Mouse (Mus musculus): ENCODE data around the gene Olfr1020. TPM values are rescaled to one million over a fixed set of nuclear protein-coding genes. Genes with fewer than 3 reads are reported as not detected.

The Olfr1020 gene
- polyA plus RNA-seq (2014; fragmentation: Nextera tagmentation; extraction: Ambion mirVana) = not detected in 2 replicates

- Histone ChIP-seq H3K27ac (replicated peaks; ENCODE audit: low read depth, low read length) (no peak within 1 kb of the TSS), H3K4me3 (ENCODE audit: low read depth, low read length) (no peak within 1 kb of the TSS), H3K36me3 (ENCODE audit: control insufficient read depth, insufficient read depth, low read length) (no peaks in the 10 kb centered on the region), H3K4me1 (ENCODE audit: control insufficient read depth, insufficient read depth, low read length) (no peaks in the 10 kb centered on the region), H3K9me3 (ENCODE audit: control insufficient read depth, low read length) (no peaks in the 10 kb centered on the region), H3K9ac (ENCODE audit: low read length) (no peak within 1 kb of the TSS), H3K27me3 (ENCODE audit: control insufficient read depth, insufficient read depth, low read length) (no peaks in the 10 kb centered on the region), H3K4me2 (ENCODE audit: low read depth, severe bottlenecking) (no peak within 1 kb of the TSS)
- DNase-seq (ENCODE audit: low spot score) (no peak), ATAC-seq (ENCODE audit: insufficient number of reproducible peaks, low FRiP score, low TSS enrichment, low read depth) (no peak)
- WGBS = 88% methylated on average over 1 of the region's 1 CpGs
These were observed at the start of gene Olfr1020 for GRCm38 (mm10) chr2:85846730-85847129. TSS of gene Olfr1020 (plus strand) at chr2:85847030.

GRCm38 (mm10) chr2:85802444-85802843, 44.4 kb upstream of the Olfr1020 start, which contains the start of gene Olfr1016:
TSS of gene Olfr1016 (minus strand) at chr2:85802544.
- Histone ChIP-seq H3K4me1 (ENCODE audit: control insufficient read depth, insufficient read depth, low read length) (no peaks in the 10 kb centered on the region), H3K9me3 (ENCODE audit: control insufficient read depth, low read length) (no peaks in the 10 kb centered on the region), H3K4me2 (ENCODE audit: low read depth, severe bottlenecking) (no peak within 1 kb of the TSS), H3K4me3 (ENCODE audit: low read depth, low read length) (no peak within 1 kb of the TSS), H3K27ac (replicated peaks; ENCODE audit: low read depth, low read length) (no peak within 1 kb of the TSS), H3K36me3 (ENCODE audit: control insufficient read depth, insufficient read depth, low read length) (no peaks in the 10 kb centered on the region), H3K27me3 (ENCODE audit: control insufficient read depth, insufficient read depth, low read length) (no peaks in the 10 kb centered on the region), H3K9ac (ENCODE audit: low read length) (no peak within 1 kb of the TSS)
- ATAC-seq (ENCODE audit: insufficient number of reproducible peaks, low FRiP score, low TSS enrichment, low read depth) (no peak), DNase-seq (ENCODE audit: low spot score) (no peak)
- whole genome bisulfite sequencing = 86% methylated on average over 2 of the region's 2 CpGs

- WGBS = 61% methylated on average over 4 of the region's 4 CpGs
- H3K9me3 ChIP-seq (ENCODE audit: control insufficient read depth, low read length) = no peaks in the 10 kb centered on the region
- no peaks in the 10 kb centered on the region for H3K36me3 ChIP-seq (ENCODE audit: control insufficient read depth, insufficient read depth, low read length)
- H3K27ac ChIP-seq (replicated peaks; ENCODE audit: low read depth, low read length) = no peak overlapping the region
- H3K27me3 ChIP-seq (ENCODE audit: control insufficient read depth, insufficient read depth, low read length) = no peaks in the 10 kb centered on the region
- no peaks in the 10 kb centered on the region for H3K4me1 ChIP-seq (ENCODE audit: control insufficient read depth, insufficient read depth, low read length)
- DNase-seq (ENCODE audit: low spot score) = no peak
- no peak overlapping the region for H3K9ac ChIP-seq (ENCODE audit: low read length)
- no peak for ATAC-seq (ENCODE audit: insufficient number of reproducible peaks, low FRiP score, low TSS enrichment, low read depth)
- no peak overlapping the region for H3K4me2 ChIP-seq (ENCODE audit: low read depth, severe bottlenecking)
- no peak overlapping the region for H3K4me3 ChIP-seq (ENCODE audit: low read depth, low read length)
These were observed 42.3 kb upstream of the Olfr1020 start for GRCm38 (mm10) chr2:85804501-85804900.

- no peak for ATAC-seq (ENCODE audit: insufficient number of reproducible peaks, low FRiP score, low TSS enrichment, low read depth)
- H3K9ac ChIP-seq (ENCODE audit: low read length) = no peak within 1 kb of the TSS
- no peaks in the 10 kb centered on the region for H3K4me1 ChIP-seq (ENCODE audit: control insufficient read depth, insufficient read depth, low read length)
- H3K4me3 ChIP-seq (ENCODE audit: low read depth, low read length) = no peak within 1 kb of the TSS
- H3K9me3 ChIP-seq (ENCODE audit: control insufficient read depth, low read length) = no peaks in the 10 kb centered on the region
- H3K4me2 ChIP-seq (ENCODE audit: low read depth, severe bottlenecking) = no peak within 1 kb of the TSS
- no peaks in the 10 kb centered on the region for H3K27me3 ChIP-seq (ENCODE audit: control insufficient read depth, insufficient read depth, low read length)
- H3K27ac ChIP-seq (replicated peaks; ENCODE audit: low read depth, low read length) = no peak within 1 kb of the TSS
- no peaks in the 10 kb centered on the region for H3K36me3 ChIP-seq (ENCODE audit: control insufficient read depth, insufficient read depth, low read length)
- DNase-seq (ENCODE audit: low spot score) = no peak
These were observed 28.7 kb upstream of the Olfr1020 start, which contains the start of gene Olfr1018 for GRCm38 (mm10) chr2:85818179-85818578. TSS of gene Olfr1018 (plus strand) at chr2:85818479.

- H3K27me3 ChIP-seq (ENCODE audit: control insufficient read depth, insufficient read depth, low read length) = no peaks in the 10 kb centered on the region
- H3K27ac ChIP-seq (replicated peaks; ENCODE audit: low read depth, low read length) = no peak within 1 kb of the TSS
- no peak within 1 kb of the TSS for H3K4me2 ChIP-seq (ENCODE audit: low read depth, severe bottlenecking)
- no peak within 1 kb of the TSS for H3K4me3 ChIP-seq (ENCODE audit: low read depth, low read length)
- H3K4me1 ChIP-seq (ENCODE audit: control insufficient read depth, insufficient read depth, low read length) = no peaks in the 10 kb centered on the region
- H3K9me3 ChIP-seq (ENCODE audit: control insufficient read depth, low read length) = no peaks in the 10 kb centered on the region
- H3K9ac ChIP-seq (ENCODE audit: low read length) = no peak within 1 kb of the TSS
- no peaks in the 10 kb centered on the region for H3K36me3 ChIP-seq (ENCODE audit: control insufficient read depth, insufficient read depth, low read length)
- ATAC-seq (ENCODE audit: insufficient number of reproducible peaks, low FRiP score, low TSS enrichment, low read depth) (no peak), DNase-seq (ENCODE audit: low spot score) (no peak)
These were observed 1.4 kb upstream of the Olfr1020 start, which contains the start of gene Olfr1019 for GRCm38 (mm10) chr2:85845383-85845782. TSS of gene Olfr1019 (minus strand) at chr2:85845483.

- H3K27me3 ChIP-seq (ENCODE audit: control insufficient read depth, insufficient read depth, low read length) = no peaks in the 10 kb centered on the region
- ATAC-seq (ENCODE audit: insufficient number of reproducible peaks, low FRiP score, low TSS enrichment, low read depth) = no peak
- H3K4me1 ChIP-seq (ENCODE audit: control insufficient read depth, insufficient read depth, low read length) = no peaks in the 10 kb centered on the region
- H3K36me3 ChIP-seq (ENCODE audit: control insufficient read depth, insufficient read depth, low read length) = no peaks in the 10 kb centered on the region
- 41% methylated on average over 2 of the region's 2 CpGs for WGBS
- no peak within 1 kb of the TSS for H3K27ac ChIP-seq (replicated peaks; ENCODE audit: low read depth, low read length)
- no peak within 1 kb of the TSS for H3K4me2 ChIP-seq (ENCODE audit: low read depth, severe bottlenecking)
- no peaks in the 10 kb centered on the region for H3K9me3 ChIP-seq (ENCODE audit: control insufficient read depth, low read length)
- H3K4me3 ChIP-seq (ENCODE audit: low read depth, low read length) = no peak within 1 kb of the TSS
- H3K9ac ChIP-seq (ENCODE audit: low read length) = no peak within 1 kb of the TSS
- DNase-seq (ENCODE audit: low spot score) = no peak
These were observed 21.5 kb downstream of the Olfr1020 start, which contains the start of gene Olfr1022 for GRCm38 (mm10) chr2:85868294-85868693. TSS of gene Olfr1022 (plus strand) at chr2:85868594.

GRCm38 (mm10) chr2:85885340-85885739, 38.5 kb downstream of the Olfr1020 start, which contains the start of gene Olfr1023:
TSS of gene Olfr1023 (plus strand) at chr2:85885640.
- Histone ChIP-seq H3K4me1 (ENCODE audit: control insufficient read depth, insufficient read depth, low read length) (no peaks in the 10 kb centered on the region), H3K9ac (ENCODE audit: low read length) (no peak within 1 kb of the TSS), H3K9me3 (ENCODE audit: control insufficient read depth, low read length) (no peaks in the 10 kb centered on the region), H3K36me3 (ENCODE audit: control insufficient read depth, insufficient read depth, low read length) (no peaks in the 10 kb centered on the region), H3K4me3 (ENCODE audit: low read depth, low read length) (no peak within 1 kb of the TSS), H3K27ac (replicated peaks; ENCODE audit: low read depth, low read length) (no peak within 1 kb of the TSS), H3K27me3 (ENCODE audit: control insufficient read depth, insufficient read depth, low read length) (no peaks in the 10 kb centered on the region), H3K4me2 (ENCODE audit: low read depth, severe bottlenecking) (no peak within 1 kb of the TSS)
- ATAC-seq (ENCODE audit: insufficient number of reproducible peaks, low FRiP score, low TSS enrichment, low read depth) = no peak
- DNase-seq (ENCODE audit: low spot score) = no peak
- 73% methylated on average over 2 of the region's 2 CpGs for WGBS

Other genes starting within 250 kb of the Olfr1020 start
- gene Olfr1000, start 235.1 kb upstream of the Olfr1020 start, polyA plus RNA-seq (2014; fragmentation: Nextera tagmentation; extraction: Ambion mirVana) = not detected in 2 replicates
- not detected in 2 replicates for gene Olfr1002, start 196.3 kb upstream of the Olfr1020 start, polyA plus RNA-seq (2014; fragmentation: Nextera tagmentation; extraction: Ambion mirVana)
- gene Olfr154, start 182.6 kb upstream of the Olfr1020 start, polyA plus RNA-seq (2014; fragmentation: Nextera tagmentation; extraction: Ambion mirVana) = not detected in 2 replicates
- gene Olfr1006, start 168.3 kb upstream of the Olfr1020 start, polyA plus RNA-seq (2014; fragmentation: Nextera tagmentation; extraction: Ambion mirVana) = not detected in 2 replicates
- not detected in 2 replicates for gene Olfr1008, start 157.6 kb upstream of the Olfr1020 start, polyA plus RNA-seq (2014; fragmentation: Nextera tagmentation; extraction: Ambion mirVana)
- gene Olfr1009, start 131.6 kb upstream of the Olfr1020 start, polyA plus RNA-seq (2014; fragmentation: Nextera tagmentation; extraction: Ambion mirVana) = not detected in 2 replicates
- not detected in 2 replicates for gene Olfr1012, start 84.3 kb upstream of the Olfr1020 start, polyA plus RNA-seq (2014; fragmentation: Nextera tagmentation; extraction: Ambion mirVana)
- not detected in 2 replicates for gene Olfr1013, start 79.9 kb upstream of the Olfr1020 start, polyA plus RNA-seq (2014; fragmentation: Nextera tagmentation; extraction: Ambion mirVana)
- not detected in 2 replicates for gene Olfr1014, start 74.3 kb upstream of the Olfr1020 start, polyA plus RNA-seq (2014; fragmentation: Nextera tagmentation; extraction: Ambion mirVana)
- gene Olfr1015, start 65.0 kb upstream of the Olfr1020 start, polyA plus RNA-seq (2014; fragmentation: Nextera tagmentation; extraction: Ambion mirVana) = not detected in 2 replicates
- gene Olfr1016, start 44.5 kb upstream of the Olfr1020 start, polyA plus RNA-seq (2014; fragmentation: Nextera tagmentation; extraction: Ambion mirVana) = not detected in 2 replicates
- gene Olfr1018, start 28.6 kb upstream of the Olfr1020 start, polyA plus RNA-seq (2014; fragmentation: Nextera tagmentation; extraction: Ambion mirVana) = not detected in 2 replicates
- gene Olfr1019, start 1.5 kb upstream of the Olfr1020 start, polyA plus RNA-seq (2014; fragmentation: Nextera tagmentation; extraction: Ambion mirVana) = not detected in 2 replicates
- gene Olfr1022, start 21.6 kb downstream of the Olfr1020 start, polyA plus RNA-seq (2014; fragmentation: Nextera tagmentation; extraction: Ambion mirVana) = not detected in 2 replicates
- not detected in 2 replicates for gene Olfr1023, start 38.6 kb downstream of the Olfr1020 start, polyA plus RNA-seq (2014; fragmentation: Nextera tagmentation; extraction: Ambion mirVana)
- not detected in 2 replicates for gene Olfr1024, start 58.0 kb downstream of the Olfr1020 start, polyA plus RNA-seq (2014; fragmentation: Nextera tagmentation; extraction: Ambion mirVana)
- gene Olfr1025-ps1, start 68.2 kb downstream of the Olfr1020 start, polyA plus RNA-seq (2014; fragmentation: Nextera tagmentation; extraction: Ambion mirVana) = not detected in 2 replicates
- not detected in 2 replicates for gene Olfr1026, start 74.5 kb downstream of the Olfr1020 start, polyA plus RNA-seq (2014; fragmentation: Nextera tagmentation; extraction: Ambion mirVana)
- gene Olfr1028, start 103.4 kb downstream of the Olfr1020 start, polyA plus RNA-seq (2014; fragmentation: Nextera tagmentation; extraction: Ambion mirVana) = not detected in 2 replicates
- gene Olfr1029, start 126.9 kb downstream of the Olfr1020 start, polyA plus RNA-seq (2014; fragmentation: Nextera tagmentation; extraction: Ambion mirVana) = not detected in 2 replicates
- not detected in 2 replicates for gene Olfr1030, start 132.2 kb downstream of the Olfr1020 start, polyA plus RNA-seq (2014; fragmentation: Nextera tagmentation; extraction: Ambion mirVana)
- gene Olfr1031, start 143.3 kb downstream of the Olfr1020 start, polyA plus RNA-seq (2014; fragmentation: Nextera tagmentation; extraction: Ambion mirVana) = not detected in 2 replicates
- gene Olfr1032, start 158.5 kb downstream of the Olfr1020 start, polyA plus RNA-seq (2014; fragmentation: Nextera tagmentation; extraction: Ambion mirVana) = not detected in 2 replicates
- not detected in 2 replicates for gene Olfr1033, start 173.6 kb downstream of the Olfr1020 start, polyA plus RNA-seq (2014; fragmentation: Nextera tagmentation; extraction: Ambion mirVana)
- gene Olfr1034, start 198.8 kb downstream of the Olfr1020 start, polyA plus RNA-seq (2014; fragmentation: Nextera tagmentation; extraction: Ambion mirVana) = not detected in 2 replicates
- gene Olfr1036, start 227.0 kb downstream of the Olfr1020 start, polyA plus RNA-seq (2014; fragmentation: Nextera tagmentation; extraction: Ambion mirVana) = not detected in 2 replicates
- not detected in 2 replicates for gene Olfr1037, start 240.4 kb downstream of the Olfr1020 start, polyA plus RNA-seq (2014; fragmentation: Nextera tagmentation; extraction: Ambion mirVana)

Data from limb, embryonic 11.5 days (tissue).